Mouse (Mus musculus): ENCODE data around the gene Mob3a. TPM values are rescaled to one million over a fixed set of nuclear protein-coding genes. Genes with fewer than 3 reads are reported as not detected.
"Not testable (repeated sequence)": the region's sequence is repeated elsewhere in the genome, so short reads cannot be mapped to it uniquely, and the experiment has no call there.

Mob3a gene
- total RNA-seq, 1 experiment from 2014 or later: 18.8 TPM

DNA sequence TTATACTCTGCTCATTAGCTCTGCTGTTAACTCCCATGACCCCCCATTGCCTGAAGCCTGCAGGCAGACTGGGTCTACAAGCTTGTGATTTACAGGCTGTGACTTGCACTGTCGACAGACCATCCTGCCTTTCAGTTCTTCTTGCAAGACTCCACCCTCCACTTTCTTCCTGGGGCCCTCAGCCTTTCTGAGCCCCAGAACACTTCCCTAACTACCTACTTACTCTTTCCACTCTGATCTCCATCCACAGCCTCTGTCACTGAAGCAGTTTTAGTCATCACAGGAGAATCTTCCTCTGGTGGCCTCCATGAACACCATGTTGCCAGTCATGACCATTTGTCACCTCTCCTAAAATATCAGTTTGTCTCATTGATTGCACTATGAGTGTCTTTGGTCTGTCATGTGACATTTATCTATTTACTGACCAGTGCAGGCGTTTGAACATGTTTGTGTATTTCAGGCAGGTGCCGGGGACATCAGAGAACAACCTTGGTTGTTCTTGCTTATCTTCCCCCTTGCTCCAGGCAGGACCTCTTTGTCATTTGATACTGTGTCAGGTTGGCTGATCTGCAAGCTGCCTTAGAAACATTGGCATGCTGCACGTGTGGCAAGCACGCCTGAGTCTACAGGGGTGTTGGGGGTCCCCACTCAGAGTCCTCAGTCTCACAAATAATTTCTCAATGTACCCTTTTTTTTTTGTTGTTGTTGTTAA lies 38.1 kb downstream of the Mob3a start:
- no peak for DNase-seq

DNA sequence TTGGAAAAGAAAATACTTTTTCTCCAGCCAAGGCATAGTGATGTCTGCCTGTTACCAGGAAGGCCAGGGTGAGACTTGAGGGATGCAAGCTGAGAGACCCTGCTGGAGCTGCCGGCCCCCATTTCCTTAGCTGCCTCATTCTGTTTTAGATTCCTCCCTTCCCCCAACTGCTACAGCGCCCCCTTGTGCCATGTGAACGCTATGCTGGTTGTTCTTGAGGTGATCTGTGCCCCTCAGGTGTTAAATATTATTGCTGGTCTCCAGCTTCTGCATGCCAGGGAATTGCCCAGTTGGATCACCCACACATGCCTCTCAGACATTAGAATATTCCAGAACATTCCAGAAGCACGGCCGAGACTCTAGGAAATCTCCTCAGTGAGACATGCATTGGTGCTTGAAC lies 40.6 kb downstream of the Mob3a start:
- peak; percentile 50 for DNase-seq

DNA sequence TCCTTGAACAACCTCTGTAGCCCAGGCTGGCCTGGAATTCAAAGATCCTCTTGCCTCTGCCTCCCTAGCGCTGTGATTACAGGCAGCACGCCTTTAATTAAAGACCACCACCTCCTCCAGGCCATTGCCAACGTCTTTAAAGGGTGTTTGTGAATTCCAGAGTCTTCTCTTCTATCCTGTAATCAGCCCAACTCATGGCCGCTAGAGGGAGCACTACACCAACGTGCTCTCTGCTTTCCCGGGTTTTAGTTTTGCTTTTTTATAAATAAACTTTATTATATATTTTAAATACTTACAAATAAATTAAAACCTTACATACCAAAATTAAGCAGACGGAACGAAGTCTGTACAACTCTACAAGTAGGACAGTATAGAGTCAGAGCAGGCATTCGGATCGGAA lies 42.6 kb downstream of the Mob3a start:
- peak; percentile 73 for DNase-seq

DNA sequence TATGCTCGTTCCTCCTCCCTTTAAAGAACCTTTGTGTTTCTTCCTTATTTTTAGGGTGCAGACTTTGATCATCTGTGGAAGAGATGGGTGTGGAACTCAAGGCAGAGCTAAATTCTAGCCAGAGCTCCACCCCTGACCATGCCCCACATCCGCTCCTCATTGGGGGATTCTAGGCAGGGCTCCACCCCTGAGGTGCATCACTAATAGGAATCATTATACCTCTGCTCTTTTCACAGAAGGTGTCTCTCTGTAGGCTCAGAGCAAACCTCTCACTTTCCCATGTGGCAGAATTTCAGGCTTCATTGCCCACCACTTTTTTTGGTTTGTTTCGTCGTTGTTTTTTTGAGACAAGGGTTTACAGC lies 43.0 kb downstream of the Mob3a start:
- no peak for DNase-seq

DNA sequence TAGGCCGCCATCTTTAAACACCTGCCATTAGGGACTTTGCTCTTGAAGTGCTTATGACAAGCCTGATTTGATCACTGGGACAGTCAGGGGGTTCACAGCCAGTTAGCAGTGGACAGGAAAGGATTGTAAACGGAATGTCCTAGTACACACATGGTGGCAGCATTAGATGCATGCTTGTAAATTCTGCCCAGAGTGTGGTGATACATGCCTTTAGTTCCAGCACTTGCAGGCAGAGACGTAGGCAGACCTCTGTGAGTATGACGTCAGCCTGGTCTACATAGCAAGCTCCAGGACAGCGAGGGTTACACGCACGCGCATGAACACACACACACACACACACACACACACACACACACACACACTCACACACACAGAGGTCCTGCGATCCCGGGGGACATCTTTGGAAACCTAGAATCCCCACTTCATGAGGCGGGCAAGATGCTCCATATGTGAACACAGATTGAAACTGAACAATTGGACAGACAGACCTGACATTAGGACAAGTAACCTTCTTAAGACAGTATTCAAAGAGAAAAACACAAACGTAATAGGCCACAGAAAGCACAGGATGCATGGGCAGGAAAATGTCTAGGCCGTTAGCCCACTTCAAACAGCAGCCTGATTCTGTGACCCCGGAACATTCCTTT lies 43.5 kb downstream of the Mob3a start:
- DNase-seq: no peak

DNA sequence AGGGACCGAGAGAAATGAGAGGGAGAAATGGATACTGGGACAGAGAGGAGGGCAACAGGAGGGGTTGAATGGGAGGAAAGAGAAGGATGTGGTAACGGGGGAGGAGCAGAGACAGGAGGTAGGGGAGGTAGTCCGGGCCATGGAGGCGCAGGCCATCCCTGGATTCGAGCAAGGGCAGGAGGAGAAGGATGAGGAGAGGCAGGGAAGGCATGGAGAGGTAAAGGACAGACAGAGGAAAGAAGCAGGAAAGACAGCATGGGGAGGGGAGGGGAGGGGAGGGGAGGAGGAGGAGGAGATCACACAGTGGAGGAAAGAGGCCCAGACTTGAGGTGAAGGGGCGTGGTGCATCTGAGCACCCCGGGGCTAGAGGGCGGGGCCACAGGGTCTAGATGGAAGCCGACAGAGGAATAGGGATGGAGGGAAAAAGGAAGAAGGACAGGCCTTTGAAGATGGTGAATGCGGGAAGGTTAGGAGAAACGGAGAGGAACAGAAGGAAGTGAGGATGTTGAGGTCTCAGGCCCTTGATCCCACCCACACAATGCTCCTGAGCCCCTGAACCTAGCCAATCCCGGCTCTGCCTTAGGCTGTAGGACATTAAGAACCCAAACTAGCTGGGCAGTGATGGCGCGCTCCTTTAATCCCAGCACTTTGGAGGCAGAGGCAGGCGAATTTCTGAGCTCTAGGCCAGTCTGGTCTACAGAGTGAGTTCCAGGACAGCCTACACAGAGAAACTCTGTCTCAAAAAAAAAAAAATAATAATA lies 44.7 kb downstream of the Mob3a start, which contains the start of gene Btbd2:
Gene Btbd2, minus strand, starts transcription at position 209 of the 761 bp plus-strand sequence.
- no peak for DNase-seq

DNA sequence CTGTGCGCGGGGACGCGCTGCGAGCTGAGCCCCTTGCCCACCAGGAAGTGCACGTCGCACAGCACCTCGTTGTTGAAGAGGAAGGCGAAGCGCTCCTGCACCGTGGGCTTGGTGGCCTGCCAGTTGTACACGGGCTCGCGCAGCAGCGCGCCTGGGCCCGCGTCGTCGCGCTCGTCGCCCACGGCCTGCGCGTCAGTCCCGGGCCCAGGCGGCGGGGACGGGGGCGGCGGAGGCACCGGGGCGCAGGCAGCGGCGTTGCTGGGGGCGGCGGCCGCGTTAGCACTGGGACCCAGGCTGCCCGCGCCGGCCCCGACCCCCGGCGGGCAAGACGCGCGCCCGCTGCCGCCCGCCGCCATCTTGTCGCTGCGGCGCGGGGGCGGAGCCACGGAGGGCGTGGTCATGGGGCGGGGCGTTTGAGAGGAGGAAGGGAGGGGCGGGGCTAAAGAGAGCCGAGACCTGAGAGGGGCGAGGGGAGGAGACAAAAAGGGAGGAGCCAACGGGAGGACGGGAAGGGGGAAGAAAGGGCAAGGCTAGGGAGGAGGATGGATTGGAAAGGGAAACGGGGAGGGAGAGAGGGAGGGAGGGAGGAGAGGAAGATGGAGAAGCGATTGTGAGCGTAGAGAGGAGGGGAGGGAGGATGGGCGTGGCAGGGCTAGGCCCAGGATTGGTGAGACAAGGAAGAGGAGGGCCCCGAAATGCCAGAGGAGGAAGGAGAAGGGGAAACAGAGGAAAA lies 45.5 kb downstream of the Mob3a start:
- peak; percentile 98 for DNase-seq

DNA sequence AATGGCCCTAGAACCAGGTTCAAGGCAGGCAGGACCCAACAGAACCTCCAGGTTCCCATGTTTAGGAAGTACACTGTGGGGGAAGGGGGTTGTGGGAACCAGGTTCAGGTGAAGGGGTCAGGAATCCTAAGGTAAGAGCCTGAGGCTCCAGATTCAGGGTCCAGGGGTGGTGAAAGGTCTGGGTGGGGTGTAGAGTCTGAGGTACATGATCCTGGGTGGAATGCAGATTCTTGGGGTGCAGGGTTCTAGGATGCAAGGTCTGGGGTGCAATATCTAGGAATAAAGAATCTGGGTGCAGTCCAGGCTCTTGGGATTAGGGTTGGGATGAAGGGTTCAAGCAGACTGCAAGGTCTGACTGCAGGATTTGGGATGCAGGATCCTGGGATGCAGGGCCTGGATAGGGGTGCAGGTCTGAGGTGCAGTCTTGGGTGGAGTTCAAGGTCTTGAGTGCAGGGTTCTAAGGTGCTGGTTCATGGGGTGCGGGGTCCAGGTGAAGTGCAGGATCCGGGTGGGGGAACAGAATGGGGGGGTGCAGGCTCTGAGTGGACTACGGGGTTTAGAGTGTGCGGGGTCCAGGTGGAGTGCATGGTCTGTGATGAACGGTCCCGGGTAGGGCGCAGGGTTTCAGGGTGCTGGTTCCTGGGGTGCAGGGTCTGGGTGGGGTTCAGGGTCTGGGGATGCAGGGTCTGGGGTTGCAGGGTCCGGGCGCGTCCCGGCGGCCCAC lies 46.2 kb downstream of the Mob3a start:
- DNase-seq: no peak

DNA sequence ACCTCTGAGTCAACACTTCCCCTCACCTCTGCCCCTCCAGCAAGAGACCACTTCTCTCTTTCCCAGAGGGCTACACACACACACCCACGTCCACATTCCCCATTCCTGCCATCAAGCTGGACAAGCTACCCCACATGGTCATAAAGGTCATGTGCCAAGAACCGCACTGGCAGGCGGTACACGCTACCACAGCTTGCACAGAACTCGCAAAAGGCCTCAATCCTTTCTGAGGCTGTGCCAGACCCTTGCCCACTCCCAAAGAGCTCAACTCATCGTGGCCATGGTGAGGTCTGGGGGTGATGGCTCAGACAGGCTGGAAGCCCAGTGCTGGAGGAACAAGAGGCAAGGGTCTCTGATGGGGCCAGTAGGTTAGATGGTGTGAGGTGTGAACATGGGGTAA lies 46.9 kb downstream of the Mob3a start:
- no peak for DNase-seq

DNA sequence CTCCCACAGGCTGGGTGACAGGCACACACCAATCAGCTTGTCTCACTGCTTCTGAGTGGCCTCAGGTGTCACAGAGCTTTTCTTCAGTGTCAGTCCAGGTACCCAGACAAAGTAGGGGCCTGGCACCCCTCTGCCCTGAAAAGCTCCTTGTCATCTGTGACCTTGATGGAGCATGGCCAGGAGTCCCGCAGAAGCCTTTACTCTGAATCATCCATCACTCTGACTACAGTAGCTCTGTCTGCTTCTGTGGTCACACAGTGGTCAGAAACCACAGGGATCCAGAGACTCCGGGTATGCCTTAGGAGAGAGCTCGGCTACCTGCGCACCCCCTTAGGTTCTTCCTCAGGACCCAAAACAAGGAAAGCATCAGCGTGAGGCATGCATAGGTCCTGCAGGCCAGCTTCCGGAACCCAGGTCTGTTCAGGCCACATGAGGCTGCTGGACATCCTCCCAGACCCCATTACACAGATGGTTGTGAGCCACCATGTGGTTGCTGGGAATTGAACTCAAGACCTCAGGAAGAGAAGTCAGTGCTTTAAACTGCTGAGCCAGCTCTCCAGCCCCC lies 48.5 kb downstream of the Mob3a start:
- peak; percentile 39 for DNase-seq

DNA sequence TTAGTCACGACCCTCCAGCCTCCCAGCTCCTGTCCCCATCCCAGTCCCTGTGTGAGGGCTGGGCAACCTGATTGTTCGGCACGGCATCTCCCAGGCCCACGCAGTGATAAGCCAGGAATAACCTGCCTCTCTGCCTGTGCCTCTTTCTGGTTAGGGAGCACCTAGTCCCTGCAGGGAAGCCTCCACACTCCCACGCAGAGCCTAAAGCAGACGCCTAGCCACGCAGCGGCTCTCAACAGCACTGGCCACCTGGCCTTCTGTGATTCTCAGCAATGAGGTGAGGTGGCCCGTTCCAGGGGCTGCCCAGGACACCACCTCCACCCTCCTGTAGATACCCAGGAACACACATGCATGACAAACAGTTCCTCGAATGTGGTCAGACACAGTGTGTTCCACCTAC lies 51.4 kb downstream of the Mob3a start:
- no peak for DNase-seq

DNA sequence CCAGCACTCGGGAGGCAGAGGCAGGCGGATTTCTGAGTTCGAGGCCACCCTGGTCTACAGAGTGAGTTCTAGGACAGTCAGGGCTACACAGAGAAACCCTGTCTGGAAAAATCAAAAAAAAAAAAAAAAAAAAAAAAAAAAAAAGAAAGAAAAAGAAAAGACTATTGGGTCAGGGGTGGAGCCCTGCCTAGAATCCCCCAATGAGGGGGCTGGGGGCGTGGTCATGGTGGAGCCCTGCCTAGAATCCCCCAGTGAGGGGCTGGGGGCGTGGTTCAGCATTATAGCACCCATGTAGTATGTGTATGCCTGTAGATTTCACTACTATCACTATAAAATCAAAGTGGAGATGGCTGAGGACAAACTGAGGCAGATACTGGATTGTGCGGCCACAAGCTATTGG lies 51.9 kb downstream of the Mob3a start:
- not testable (repeated sequence) for DNase-seq

DNA sequence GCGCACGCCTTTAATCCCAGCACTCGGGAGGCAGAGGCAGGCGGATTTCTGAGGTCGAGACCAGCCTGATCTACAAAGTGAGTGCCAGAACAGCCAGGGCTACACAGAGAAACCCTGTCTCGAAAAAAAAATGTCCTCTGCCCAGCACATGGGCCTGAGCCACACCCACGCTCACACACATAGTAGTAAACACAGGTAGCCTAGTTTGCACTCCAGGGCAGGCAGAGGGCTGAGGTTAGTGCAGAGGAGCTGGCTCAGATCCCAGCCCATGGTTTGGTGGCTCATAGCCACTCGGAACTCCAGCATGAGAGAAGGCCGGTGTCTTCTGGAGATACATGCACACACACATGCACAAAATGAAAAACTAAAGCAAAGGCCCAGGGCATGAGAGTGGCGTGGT lies 54.8 kb downstream of the Mob3a start:
- DNase-seq: no peak

DNA sequence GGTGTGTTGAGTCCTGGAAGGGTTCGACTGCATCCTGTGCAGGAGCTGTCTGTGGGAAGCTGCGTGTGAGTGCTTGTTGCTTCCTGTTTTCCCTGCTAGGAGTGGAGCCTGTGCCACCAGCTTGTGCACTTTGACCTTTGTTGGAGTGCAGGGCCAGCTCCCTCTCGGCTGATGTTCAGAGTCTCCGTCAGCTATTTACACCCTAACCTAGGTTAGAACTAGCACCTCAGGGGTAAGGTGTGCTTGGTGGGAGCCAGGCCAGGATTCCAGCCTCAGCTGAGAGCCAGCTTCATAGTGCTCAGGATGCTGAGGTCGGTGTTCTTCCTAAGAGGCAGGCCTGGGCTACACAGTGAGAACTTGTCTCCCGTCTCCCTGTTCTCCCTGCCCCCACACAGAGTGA lies 66.4 kb downstream of the Mob3a start:
- DNase-seq: no peak

Other genes with a start within 250 kb of the Mob3a start
- gene Onecut3, start 207.1 kb downstream of the Mob3a start, total RNA-seq (2021): not detected in 2 replicates
- gene Atp8b3, start 162.9 kb downstream of the Mob3a start, total RNA-seq (2021): 0.29 and 0.64 TPM in 2 replicates
- 57.4 and 63.5 TPM in 2 replicates for gene Rexo1, start 140.4 kb downstream of the Mob3a start, total RNA-seq (2021)
- 9.6 and 14.8 TPM in 2 replicates for gene Klf16, start 124.7 kb downstream of the Mob3a start, total RNA-seq (2021)
- 87.8 and 100 TPM in 2 replicates for gene Abhd17a, start 111.6 kb downstream of the Mob3a start, total RNA-seq (2021)
- gene Scamp4, start 99.1 kb downstream of the Mob3a start, total RNA-seq (2021): 64.8 and 68.6 TPM in 2 replicates
- 3.5 and 5.6 TPM in 2 replicates for gene Adat3, start 99.1 kb downstream of the Mob3a start, total RNA-seq (2021)
- gene Gm49322, start 96.0 kb downstream of the Mob3a start, total RNA-seq (2021): 2.3 and 3.0 TPM in 2 replicates
- gene Csnk1g2, start 79.1 kb downstream of the Mob3a start, total RNA-seq (2021): 127 and 157 TPM in 2 replicates
- gene Btbd2, start 44.9 kb downstream of the Mob3a start, total RNA-seq (2021): 68.4 and 79.2 TPM in 2 replicates
- gene Mknk2, start 23.9 kb downstream of the Mob3a start, total RNA-seq (2021): 155 and 164 TPM in 2 replicates
- gene Izumo4, start 207 bp upstream of the Mob3a start, total RNA-seq (2021): 21.6 and 37.1 TPM in 2 replicates
- 94.4 and 102 TPM in 2 replicates for gene Ap3d1, start 40.3 kb upstream of the Mob3a start, total RNA-seq (2021)
- 97.3 and 102 TPM in 2 replicates for gene Dot1l, start 53.2 kb upstream of the Mob3a start, total RNA-seq (2021)
- 56.7 and 60.1 TPM in 2 replicates for gene Sf3a2, start 96.2 kb upstream of the Mob3a start, total RNA-seq (2021)
- 114 and 132 TPM in 2 replicates for gene Plekhj1, start 96.6 kb upstream of the Mob3a start, total RNA-seq (2021)
- gene Amh, start 103.3 kb upstream of the Mob3a start, total RNA-seq (2021): 0.79 and 0.90 TPM in 2 replicates
- 6.7 and 8.7 TPM in 2 replicates for gene Jsrp1, start 111.5 kb upstream of the Mob3a start, total RNA-seq (2021)
- 742 and 955 TPM in 2 replicates for gene Oaz1, start 124.7 kb upstream of the Mob3a start, total RNA-seq (2021)
- 3.5 and 5.1 TPM in 2 replicates for gene Lingo3, start 142.1 kb upstream of the Mob3a start, total RNA-seq (2021)
- 42.8 and 49.8 TPM in 2 replicates for gene Lsm7, start 153.2 kb upstream of the Mob3a start, total RNA-seq (2021)
- gene Sppl2b, start 153.3 kb upstream of the Mob3a start, total RNA-seq (2021): 38.8 and 48.5 TPM in 2 replicates
- not detected in 2 replicates for gene Tmprss9, start 169.9 kb upstream of the Mob3a start, total RNA-seq (2021)
- 188 and 208 TPM in 2 replicates for gene Timm13, start 199.0 kb upstream of the Mob3a start, total RNA-seq (2021)
- 14.4 and 15.2 TPM in 2 replicates for gene Lmnb2, start 216.3 kb upstream of the Mob3a start, total RNA-seq (2021)
- gene Gadd45b, start 228.1 kb upstream of the Mob3a start, total RNA-seq (2021): 15.3 and 15.4 TPM in 2 replicates